Mouse (Mus musculus): ENCODE data around the gene Zyx.

Gene Zyx

DNA sequence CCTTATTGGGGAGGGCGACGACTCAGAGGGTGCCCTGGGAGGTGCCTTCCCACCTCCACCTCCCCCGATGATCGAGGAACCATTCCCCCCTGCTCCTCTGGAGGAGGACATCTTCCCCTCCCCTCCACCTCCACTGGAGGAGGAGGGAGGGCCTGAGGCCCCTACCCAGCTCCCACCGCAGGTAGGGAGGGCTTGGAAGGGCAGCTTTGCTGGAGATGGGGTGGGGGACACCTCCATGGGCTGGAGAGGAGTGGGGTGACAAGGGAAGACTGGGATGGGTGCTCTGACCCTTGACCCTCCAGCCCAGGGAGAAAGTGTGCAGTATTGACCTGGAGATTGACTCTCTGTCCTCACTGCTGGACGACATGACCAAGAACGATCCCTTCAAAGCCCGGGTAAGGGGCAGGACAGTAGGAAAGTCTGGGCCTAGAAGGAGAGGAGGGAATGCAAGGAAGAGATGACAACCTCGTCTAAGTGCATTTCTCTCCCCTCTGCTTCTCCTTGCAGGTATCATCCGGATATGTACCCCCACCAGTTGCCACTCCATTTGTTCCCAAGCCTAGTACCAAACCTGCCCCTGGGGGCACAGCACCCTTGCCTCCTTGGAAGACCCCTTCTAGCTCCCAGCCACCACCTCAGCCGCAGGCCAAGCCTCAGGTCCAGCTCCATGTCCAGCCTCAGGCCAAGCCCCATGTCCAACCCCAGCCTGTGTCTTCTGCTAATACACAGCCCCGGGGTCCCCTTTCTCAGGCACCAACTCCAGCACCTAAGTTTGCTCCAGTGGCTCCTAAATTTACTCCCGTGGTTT is 1.7 kb downstream of the Zyx start:
- no peak for DNase-seq (ENCODE audit: low spot score in 2 of 2)

DNA sequence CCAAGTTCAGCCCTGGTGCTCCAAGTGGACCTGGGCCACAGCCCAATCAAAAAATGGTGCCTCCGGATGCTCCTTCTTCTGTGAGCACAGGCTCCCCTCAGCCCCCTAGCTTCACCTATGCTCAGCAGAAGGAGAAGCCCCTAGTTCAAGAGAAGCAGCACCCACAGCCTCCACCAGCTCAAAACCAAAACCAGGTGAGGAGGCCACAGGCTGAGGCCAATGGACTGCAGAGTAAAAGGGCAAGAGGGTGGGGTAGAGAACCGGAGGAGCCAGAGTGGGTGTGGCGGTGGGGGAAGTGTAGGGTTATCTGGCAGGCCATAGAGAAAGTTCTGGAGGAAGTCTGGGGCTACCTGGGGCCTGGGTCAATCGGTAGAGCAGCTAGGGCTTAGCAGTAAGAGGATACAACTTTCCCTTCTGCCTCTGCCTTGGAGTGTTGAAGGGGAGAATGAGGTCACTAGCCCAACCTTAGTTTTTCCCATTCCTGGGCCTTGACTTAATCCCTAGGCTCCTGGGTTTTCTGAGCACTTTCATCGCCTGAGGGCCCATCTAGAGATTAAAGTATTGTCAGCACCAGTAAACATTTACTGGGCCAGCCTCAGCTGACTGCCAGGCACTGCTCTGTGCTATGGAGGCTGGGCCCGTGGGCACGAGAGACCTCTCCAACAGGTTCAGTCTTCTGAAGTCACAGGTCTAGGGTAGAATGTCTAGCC is 2.5 kb downstream of the Zyx start:
- DNase-seq (ENCODE audit: low spot score in 2 of 2), result no peak

DNA sequence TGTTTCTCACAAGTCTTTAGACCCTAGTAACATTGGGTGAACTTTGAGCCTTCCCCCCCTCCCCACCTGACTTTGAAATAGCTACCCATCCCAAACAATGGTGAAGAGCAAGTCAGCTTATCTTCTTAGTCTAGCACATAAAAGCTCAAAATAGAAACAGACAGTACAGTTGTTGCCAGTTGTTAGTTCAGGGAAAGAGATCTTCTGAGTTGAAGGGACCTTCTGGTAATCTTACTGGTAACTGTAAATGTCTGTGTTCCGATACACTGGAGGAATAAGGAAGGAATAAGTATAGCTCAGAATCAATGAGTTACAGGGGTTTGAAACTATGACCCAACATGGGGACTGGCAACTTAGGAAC is 3.0 kb downstream of the Zyx start:
- no peak for DNase-seq (ENCODE audit: low spot score in 2 of 2)

DNA sequence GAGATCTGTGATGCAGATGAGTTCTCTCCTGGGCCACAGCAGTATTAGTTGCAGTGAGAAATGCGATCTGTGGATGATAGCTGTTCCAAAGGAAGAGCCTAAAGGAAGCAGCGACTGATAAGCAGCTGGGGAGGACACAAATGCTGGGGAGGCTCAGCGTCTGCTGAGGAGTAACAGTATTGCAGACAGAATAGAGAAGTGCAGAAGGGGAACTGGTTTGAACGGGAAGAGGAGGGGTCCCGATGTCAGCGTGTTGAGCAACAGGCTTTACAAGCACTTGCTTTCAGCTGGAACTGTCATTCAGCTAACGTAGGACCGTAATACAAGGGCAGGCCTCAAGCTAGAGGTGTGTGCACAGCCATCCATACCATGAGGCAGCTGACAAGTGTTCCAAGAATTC is 3.8 kb downstream of the Zyx start:
- no peak for DNase-seq (ENCODE audit: low spot score in 2 of 2)

DNA sequence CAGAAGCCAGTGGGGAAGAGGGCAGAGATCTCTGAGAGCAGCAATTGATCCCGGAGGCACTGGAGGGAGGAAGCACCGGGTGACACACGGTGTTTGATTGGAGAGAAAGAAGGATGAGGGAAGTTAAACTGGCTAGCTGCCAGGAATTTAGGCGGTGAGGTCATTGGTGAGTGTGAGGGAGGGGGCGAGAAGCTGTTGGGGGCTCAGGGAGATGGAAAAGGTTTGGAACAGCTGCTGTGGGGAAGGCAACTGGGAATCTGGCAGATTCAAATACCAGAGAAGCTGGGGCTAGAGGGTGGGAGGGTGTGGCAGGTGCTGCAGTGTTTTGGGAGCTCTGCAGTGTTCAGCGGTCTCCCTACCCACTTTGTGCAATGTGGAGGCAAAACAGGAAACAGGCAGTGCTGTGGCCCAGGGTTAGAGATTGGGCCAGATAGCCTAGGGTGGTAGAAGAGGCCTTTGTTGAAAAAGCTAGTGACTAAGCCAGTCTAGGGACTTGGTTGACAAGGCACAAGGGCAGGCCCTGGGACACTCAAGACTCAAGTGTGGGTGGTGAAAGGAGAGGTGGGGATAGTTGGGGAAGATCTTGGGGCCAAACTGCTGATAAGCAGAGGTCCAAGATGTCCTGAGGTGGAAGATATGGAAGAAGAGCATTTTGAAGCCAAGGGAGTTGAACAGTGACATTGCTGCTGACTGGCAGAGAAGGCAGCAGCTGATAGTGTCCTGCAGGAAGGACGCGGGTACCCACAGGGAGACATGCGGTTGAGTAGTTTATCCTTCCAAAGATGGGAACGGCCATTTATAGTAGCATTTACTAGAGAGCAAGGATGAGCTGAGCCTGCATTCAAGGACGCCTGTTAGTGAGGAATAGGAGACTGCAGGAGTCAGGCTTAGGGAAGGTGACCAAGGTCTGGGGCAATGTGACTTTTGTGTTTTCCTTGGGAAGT is 4.9 kb downstream of the Zyx start:
- DNase-seq (ENCODE audit: low spot score in 2 of 2), result no peak

DNA sequence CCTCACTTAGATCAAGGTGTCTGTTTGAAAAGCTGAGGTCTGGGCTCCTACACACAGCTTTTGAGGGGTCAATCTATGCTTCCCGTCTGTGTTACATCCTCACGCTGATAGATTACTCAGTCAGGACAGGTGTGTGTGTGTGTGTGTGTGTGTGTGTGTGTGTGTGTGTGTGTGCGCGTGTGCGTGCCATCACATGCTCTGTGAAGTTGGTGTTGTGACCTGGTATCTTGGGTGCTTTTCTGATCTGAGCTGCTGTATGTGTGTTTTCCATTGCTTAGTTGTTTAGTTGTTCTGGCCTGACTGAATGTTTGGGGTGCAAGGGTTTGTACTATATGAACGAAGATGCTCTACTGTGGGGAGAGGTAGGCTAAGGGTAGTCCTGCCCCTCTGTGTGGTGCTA is 5.9 kb downstream of the Zyx start:
- DNase-seq (ENCODE audit: low spot score in 2 of 2), result no peak

DNA sequence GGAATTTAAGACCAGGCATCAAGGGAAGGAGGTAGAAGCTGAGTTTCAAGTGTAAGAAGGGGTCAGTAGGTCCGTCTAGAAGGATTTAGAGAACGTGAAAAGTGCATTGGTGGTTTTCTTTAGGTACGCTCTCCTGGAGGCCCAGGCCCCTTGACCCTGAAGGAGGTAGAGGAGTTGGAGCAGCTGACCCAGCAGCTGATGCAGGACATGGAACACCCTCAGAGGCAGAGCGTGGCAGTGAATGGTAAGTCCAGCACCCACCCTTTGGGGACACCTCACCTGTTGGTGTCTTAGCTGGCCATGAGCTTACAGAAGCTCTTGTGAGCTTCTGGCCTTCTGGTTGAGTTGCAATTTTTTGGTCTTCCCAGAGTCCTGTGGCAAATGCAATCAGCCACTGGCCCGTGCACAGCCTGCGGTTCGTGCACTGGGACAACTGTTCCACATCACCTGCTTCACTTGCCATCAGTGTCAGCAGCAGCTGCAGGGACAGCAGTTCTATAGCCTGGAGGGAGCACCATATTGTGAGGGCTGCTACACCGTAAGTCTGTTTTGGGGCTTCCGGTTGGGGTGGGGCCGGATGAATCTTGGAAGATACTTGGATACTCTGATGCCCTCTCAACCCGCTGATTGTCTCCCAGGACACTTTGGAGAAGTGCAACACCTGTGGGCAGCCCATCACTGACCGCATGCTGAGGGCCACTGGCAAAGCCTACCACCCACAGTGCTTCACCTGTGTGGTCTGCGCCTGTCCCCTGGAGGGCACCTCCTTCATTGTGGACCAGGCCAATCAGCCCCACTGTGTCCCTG is 6.6 kb downstream of the Zyx start:
- no peak for DNase-seq (ENCODE audit: low spot score in 2 of 2)

DNA sequence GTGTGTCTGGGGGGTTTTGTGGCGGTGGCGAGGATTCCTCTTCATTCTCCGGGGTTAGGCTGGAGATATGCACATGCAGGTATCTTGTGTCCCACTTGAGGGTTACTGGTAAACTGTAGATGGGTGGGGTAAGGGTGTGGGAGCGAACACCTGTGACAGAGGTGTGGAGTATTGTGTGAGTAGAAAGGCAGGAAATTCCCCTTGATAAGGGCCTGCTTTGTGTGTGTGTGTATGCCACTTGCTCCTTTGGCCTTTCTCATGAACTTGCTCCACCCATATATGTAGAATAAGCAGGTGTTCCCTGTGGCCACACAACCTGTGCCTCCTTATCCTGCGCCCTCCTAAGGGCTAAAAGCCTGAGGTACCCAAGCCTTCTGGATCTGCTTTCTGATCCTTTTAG is 7.5 kb downstream of the Zyx start:
- no peak for DNase-seq (ENCODE audit: low spot score in 2 of 2)

DNA sequence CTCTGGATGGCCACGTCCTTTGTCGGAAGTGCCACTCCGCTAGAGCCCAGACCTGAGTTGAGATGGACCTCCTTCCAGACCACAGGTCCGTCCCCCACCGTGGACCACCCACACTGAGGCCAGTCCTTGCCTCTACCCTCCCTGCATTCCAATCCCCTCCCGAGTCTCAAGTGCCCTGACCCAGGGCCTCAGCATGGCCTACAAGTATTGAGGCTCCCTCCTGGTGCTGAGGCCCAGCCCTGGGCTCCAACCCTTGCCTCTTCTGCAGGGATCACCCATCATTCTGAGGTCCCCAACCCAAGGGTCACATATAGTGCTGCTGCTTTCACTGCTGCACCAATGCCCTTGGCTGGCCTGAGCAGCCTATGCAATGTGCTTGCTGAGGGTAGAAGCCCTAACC is 8.5 kb downstream of the Zyx start:
- no peak for DNase-seq (ENCODE audit: low spot score in 2 of 2)

DNA sequence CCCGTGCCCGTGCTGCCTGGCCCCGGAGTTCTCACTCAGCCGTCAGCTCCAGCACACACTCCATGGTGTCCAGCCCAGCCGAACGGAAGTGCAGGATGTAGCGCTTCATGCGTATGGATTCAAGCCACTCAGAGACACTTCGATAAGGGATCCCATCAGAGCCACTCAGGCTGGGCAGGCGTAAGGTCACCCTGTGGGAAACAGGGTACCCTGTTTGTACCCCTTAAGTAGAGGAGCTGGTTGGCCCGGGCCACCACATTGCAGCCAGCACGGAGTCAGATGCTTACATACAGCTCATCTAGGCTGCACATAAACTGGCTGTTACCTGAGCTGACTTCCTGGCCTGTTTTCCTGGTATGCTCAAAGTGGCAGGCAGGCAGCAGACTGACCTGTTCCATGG is 9.5 kb downstream of the Zyx start:
- DNase-seq (ENCODE audit: low spot score in 2 of 2), result no peak

DNA sequence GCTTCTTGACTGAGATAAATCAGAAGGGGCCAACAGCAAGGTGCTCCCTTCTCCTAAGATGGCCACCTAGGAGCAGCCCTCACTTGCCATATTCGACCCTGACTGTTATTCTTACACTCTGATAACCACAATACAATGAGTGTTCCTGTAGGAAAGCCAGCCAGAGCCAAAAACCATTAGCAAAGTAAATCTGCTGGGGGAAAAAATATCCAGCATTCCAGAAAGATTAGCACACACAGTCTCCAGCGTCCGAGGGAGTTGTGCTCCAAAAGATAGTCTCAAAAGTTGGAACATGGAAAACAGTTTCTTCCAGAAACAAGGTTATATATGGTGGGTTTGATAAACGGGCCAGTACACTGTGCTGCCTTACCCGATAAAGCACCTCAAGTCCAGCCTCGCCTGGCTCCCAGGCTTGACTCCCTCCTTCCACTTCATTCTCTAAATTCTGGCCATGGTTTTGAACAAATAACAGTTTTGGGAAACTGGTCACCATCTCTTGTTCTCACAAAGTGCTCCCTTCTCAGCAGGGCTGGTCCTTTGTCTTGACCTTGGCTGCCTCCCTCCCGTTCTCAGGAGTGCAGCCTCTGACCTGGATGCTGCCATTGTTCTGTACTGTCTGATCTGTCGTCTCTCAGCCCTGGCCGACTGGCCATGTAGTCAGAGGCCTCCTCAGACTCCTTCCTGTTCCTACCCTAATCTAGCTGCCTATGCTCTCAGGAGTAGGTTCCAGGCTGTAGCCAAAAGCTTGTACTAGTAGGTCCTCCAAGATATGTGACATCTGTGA is 10.1 kb downstream of the Zyx start:
- DNase-seq (ENCODE audit: low spot score in 2 of 2), result no peak

DNA sequence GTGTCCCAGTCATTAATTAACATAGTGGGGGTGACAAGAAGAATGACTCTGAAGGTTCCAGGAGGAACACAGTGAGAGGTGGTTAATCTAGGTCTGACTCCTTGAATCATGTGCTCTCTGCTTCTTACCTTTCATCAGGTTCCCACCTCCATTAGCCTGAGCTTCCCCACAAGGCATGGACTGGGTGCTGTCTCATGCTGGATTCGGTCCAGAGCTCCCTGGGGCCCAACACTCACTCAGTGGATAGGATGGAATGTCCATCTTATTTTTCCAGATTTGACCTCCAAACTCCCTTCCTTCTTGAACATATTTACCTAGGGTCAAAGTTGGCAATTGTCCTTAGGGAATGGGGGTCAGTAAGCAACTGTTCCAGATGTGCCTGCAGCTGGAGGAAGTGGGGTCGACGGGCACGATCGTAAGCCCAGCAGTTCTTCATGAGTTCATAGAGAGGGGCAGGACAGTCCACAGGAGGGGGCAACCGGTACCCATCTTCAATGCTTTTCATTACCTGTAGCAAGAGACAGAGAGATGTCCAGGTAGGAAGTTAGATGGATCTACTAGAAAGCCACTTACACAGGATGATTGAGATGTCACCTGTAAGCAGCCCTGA is 10.9 kb downstream of the Zyx start:
- DNase-seq (ENCODE audit: low spot score in 2 of 2), result no peak

DNA sequence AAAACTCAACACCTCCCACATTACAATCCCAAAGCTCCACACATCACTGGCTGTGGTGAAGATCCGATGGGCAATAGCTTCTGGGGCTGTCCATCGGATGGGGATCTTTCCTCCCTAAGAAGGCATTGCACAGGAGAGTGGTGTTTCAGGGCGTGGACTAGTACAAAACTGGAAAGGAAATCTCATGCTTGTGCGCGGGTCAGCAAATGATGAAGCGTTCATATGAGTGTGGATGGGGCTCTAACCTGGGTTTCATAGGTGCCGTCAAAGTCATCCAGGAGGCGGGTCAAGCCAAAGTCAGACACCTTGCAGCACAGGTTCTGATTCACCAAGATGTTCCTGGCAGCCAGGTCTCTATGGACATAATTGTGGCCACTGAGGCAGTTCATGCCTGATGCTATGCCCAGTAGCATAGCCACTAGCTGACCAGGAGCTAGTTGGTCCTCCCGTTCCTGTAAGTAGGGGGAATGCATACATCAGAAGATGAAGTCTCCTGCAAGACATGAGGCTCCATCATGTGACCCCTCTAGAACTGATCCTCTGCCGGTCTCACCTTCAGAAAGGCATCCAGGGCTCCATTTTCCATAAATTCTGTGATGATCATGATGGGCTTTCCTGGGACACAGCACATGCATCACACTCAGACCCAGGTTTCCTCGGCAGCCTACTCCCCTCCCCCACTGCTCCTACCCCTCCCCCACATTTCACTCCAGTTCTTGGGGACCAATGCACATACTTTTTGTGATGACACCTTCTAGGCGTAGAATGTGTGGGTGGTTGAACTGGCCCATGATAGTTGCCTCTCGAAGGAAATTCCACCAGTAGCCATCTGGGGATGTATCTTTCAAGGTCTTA is 11.8 kb downstream of the Zyx start:
- no peak for DNase-seq (ENCODE audit: low spot score in 2 of 2)

DNA sequence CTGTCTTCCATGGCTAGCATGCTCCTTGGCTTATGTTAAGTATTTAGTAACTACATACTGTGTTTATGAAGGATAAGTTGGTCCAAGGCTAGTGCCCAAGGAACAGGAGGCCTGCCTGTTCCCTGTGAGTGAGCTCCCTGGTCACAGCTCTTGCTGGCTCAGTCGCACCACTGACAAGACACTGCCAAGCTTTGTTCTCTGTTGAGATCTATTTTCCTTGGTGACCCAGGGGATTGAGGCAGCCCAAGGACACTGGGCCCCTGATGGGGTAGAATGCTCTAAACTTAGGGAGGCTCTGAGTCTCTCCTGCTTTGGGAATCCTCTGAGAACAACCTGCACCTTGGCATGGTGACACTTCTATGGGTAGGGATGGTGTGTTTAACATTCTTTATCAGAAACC is 12.6 kb downstream of the Zyx start:
- DNase-seq (ENCODE audit: low spot score in 2 of 2), result no peak

DNA sequence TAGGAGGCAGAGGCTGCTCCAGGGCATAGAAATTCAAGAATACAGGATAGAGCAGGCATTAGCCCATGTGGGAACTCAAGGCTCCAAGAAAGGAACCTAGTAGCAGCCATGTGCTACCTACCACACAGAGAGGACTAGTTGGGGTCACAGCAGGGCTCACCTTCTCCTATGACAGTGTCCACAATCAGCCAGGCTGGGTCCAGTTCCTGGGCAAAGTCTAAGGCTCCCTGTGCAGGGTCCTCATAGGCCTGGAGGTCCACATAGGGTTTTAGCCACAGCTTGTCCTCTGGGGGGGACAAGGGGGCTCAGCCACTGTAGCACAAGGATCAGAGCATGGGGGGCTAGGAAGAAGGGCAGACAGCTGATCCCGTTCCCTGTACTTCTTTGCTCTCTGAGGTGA is 13.1 kb downstream of the Zyx start:
- DNase-seq (ENCODE audit: low spot score in 2 of 2), result no peak

DNA sequence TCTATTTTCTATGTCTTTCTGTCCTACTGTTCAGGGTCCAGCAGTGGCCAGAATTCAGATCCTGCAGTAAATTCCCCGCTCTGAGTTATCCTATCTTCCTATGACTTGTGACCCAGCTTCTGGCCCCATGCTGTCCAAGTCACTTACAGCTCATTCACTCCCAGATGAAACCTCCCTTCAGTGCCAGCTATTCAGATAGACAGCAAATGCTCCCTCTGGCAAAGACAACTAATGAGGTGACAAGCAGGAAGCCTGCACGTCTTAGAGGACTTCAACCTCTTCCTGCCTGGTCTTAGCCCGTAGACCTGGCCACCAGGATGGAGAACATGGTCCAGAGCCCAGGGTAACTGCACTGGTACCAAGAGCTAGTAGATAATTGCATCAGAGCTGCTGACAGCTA is 13.5 kb downstream of the Zyx start:
- no peak for DNase-seq (ENCODE audit: low spot score in 2 of 2)

DNA sequence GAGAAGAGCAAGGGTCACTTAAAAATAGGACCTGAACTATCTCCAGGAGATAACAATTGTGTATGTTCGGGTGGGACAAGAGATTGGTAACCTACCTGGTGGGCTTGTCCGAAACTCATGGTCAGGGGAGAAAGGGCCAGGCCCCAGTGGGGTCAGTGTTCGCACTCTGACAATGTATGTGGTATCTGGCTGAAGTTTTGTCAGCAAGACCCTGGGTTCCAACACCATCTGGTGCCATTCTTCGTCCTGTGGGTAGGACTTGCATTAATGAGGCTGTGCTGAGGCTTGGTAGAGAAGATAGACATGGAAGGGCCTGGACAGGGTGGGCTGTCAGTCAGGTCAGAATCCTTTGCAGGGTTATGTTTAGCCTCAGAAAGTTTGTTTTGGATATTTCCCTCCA is 14.6 kb downstream of the Zyx start:
- DNase-seq (ENCODE audit: low spot score in 2 of 2), result no peak

DNA sequence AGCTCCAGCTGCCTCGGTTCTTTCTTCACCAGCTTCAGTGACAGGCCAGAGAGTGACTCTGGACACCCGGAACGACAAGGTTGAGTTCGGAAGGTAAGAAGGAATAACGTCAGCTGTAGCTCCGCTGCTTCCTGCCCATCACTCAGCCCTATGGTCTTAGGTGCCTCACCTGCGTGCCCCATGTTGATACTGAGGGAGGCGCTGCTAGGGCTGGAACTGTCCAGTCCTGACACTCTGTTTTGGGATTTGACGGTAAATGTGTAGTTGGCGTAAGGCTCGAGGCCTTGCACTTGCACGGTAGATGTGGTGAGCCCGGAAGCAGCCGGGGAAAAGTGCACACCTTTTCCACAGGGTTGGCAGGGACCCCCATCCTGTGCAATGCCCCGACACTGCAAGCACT is 15.2 kb downstream of the Zyx start:
- no peak for DNase-seq (ENCODE audit: low spot score in 2 of 2)

DNA sequence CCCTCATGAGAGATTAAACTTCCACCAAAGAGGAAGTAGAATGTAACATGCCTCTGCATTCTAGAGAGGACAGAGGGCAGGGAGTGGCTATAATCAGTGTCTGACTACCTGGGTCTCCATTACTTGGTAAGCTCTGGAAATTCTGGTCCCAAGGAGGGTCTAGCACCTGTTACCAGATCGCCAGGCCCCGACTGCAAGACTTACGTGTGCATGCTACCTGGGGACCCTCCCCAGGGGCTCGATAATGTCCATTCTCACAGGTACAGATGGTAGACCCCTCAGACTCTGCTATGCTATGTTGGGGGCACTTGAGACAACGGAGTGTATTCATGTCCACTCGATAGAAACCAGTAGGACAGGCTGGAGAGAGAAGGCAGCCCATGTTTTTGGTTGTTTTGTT is 15.8 kb downstream of the Zyx start:
- no peak for DNase-seq (ENCODE audit: low spot score in 2 of 2)

DNA sequence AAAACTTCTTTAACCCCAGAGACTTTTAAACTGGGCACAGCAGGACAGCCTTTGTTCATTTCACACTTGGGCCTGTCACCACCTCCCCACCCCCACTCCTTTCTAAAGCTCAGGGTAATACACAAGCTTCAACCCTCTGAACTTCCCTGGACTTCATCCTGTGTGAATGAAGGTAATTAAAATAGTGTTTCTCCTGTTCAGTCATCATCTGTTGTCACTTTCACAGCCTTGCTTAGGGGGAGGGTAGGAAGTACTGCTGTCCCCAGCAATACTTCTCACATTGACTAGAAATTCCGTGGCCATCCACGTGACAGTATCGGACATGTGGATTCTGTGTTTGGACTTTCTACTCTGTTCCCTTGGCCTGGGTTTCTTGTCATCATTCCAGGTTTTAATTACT is 20.4 kb downstream of the Zyx start:
- no peak for DNase-seq (ENCODE audit: low spot score in 2 of 2)

Measured in spleen, postnatal 14 days (tissue).